Mouse (Mus musculus) stomach, postnatal 0 days (tissue): ENCODE measurements around the gene Tmem63a.

Source experiments
- CTCF ChIP-seq: IDR thresholded peaks from 2 replicates; pipeline ENCODE4 v1.5.1; 2016; ENCODE audit warnings: antibody characterized with exemption, low read depth, mild to moderate bottlenecking, moderate library complexity
- EP300 ChIP-seq: optimal IDR thresholded peaks from 2 replicates; pipeline ENCODE3; 2016; ENCODE audit warnings: antibody characterized with exemption

DNA sequence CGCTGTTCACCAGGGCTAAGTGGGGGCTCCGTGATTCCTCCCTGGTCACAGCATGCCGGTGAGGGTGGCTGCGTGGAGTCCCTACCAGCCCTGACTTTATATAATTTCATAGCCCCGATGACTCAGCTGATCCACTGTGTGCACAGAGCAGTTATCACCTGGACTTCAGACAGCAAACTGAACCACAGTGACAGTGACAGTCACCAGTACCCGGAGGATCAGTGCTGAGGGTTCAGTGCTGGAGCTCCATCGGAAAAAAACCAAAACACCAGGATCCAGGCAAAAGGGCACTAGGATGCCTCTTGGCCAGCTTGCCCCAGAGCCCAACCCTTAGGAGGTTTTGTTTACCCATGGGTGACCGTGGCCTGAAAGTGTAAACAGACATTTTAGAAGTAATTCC lies 63.2 kb downstream of the Tmem63a start:
- TF ChIP-seq CTCF (no peak), EP300 (no peak)
